Mouse (Mus musculus) E14TG2a.4 (cell line): ENCODE data around the gene Anks1b.

Experiments
- H3K27me3 ChIP-seq: 2 replicates; pipeline ENCODE4 v1.6.1; 2014; ENCODE audit warnings: low read length, control low read depth; ENCODE audit not compliant: insufficient read depth
- H3K36me3 ChIP-seq: 2 replicates; pipeline ENCODE4 v1.6.1; 2014; ENCODE audit warnings: low read length, control low read depth; ENCODE audit not compliant: insufficient read depth
- H3K4me1 ChIP-seq: replicated peaks from 2 replicates; pipeline ENCODE4 v1.6.1; 2014; ENCODE audit warnings: low read depth, low read length, control low read depth
- H3K4me3 ChIP-seq: replicated peaks from 2 replicates; pipeline ENCODE4 v1.5.1; 2014; ENCODE audit warnings: mild to moderate bottlenecking, low read length
- H3K9me3 ChIP-seq: 2 replicates; pipeline ENCODE4 v1.6.1; 2014; ENCODE audit warnings: low read length, control low read depth
- CTCF ChIP-seq: conservative IDR thresholded peaks from 2 replicates; pipeline ENCODE4 v1.5.1; 2014; ENCODE audit warnings: low read length
- NANOG ChIP-seq: IDR thresholded peaks from 2 replicates; pipeline ENCODE4 v1.6.1; 2014; ENCODE audit warnings: borderline replicate concordance, low read length, mixed read lengths
- POU5F1 ChIP-seq: IDR thresholded peaks from 2 replicates; pipeline ENCODE4 v1.6.1; 2014; ENCODE audit warnings: low read length, borderline replicate concordance

Anks1b gene

GRCm38 (mm10) chr10:90144444-90144843 lies 271.1 kb downstream of the Anks1b start:
- H3K4me1 ChIP-seq, result no peaks in the 10 kb centered on the region
- H3K4me3 ChIP-seq, result no peak overlapping the region
- H3K36me3 ChIP-seq, result no peaks in the 10 kb centered on the region
- H3K27me3 ChIP-seq, result no peaks in the 10 kb centered on the region
- peaks cover 7% of the 10 kb centered on the region for H3K9me3 ChIP-seq
- TF ChIP-seq CTCF (no peak), NANOG (no peak), POU5F1 (no peak)

DNA sequence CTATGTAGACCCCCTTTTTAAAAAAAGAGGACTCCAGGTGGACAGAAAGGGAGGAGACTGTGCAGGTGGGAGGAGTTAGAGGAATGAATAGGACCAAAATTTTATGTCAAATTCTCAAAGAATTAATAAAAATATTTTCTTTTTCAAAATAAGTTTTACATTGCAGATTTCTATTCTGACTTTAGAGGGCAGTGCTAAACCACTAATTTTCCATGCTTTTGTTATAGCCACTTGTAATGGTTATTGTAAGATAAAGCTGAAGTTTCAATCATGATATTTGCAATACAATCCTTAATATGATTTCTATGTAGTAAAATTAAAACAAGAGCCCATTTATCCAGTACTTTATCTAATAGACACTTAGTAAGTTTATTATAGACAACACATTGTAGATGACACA lies 278.2 kb downstream of the Anks1b start:
- Histone ChIP-seq H3K36me3 (no peaks in the 10 kb centered on the region), H3K27me3 (no peaks in the 10 kb centered on the region), H3K4me1 (no peaks in the 10 kb centered on the region), H3K4me3 (no peak overlapping the region), H3K9me3 (peaks cover 11% of the 10 kb centered on the region)
- TF ChIP-seq NANOG (no peak), POU5F1 (no peak), CTCF (no peak)

- Histone ChIP-seq H3K4me3 (no peak overlapping the region), H3K4me1 (no peaks in the 10 kb centered on the region), H3K36me3 (no peaks in the 10 kb centered on the region), H3K27me3 (no peaks in the 10 kb centered on the region), H3K9me3 (no peaks in the 10 kb centered on the region)
- TF ChIP-seq POU5F1, result no peak
- no peak for TF ChIP-seq CTCF
- TF ChIP-seq NANOG, result no peak
These were observed 296.8 kb downstream of the Anks1b start for GRCm38 (mm10) chr10:90169941-90170580.

DNA sequence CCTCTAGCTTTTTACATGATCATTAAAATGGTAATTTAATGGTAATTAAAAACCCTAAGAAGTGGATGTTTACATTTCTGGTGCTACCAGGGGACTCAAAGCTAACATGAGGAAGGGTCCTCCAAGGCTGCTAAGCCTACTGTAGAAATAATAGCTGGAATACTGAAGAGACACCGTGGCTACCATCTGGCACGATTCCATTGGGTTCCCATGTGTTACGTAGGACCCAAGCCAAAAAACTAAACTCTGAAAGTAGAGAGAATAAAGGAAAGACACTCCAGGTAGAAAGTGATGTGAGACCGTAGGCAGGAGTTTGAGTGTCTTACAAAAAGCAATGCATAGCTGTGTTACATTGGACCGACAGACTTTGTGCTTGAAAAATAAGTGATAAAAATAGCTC lies 317.1 kb downstream of the Anks1b start:
- Histone ChIP-seq H3K4me3 (no peak overlapping the region), H3K36me3 (no peaks in the 10 kb centered on the region), H3K9me3 (no peaks in the 10 kb centered on the region), H3K4me1 (peaks cover 6% of the 10 kb centered on the region), H3K27me3 (no peaks in the 10 kb centered on the region)
- no peak for TF ChIP-seq CTCF
- TF ChIP-seq POU5F1, result no peak

- Histone ChIP-seq H3K36me3 (no peaks in the 10 kb centered on the region), H3K9me3 (no peaks in the 10 kb centered on the region), H3K4me1 (no peaks in the 10 kb centered on the region), H3K4me3 (no peak overlapping the region), H3K27me3 (no peaks in the 10 kb centered on the region)
- TF ChIP-seq CTCF (no peak), POU5F1 (no peak), NANOG (no peak)
These were observed 323.6 kb downstream of the Anks1b start for GRCm38 (mm10) chr10:90196936-90197335.

GRCm38 (mm10) chr10:90210044-90210443 lies 336.7 kb downstream of the Anks1b start:
- Histone ChIP-seq H3K4me1 (no peaks in the 10 kb centered on the region), H3K27me3 (no peaks in the 10 kb centered on the region)
- TF ChIP-seq CTCF (no peak), POU5F1 (no peak), NANOG (no peak)

DNA sequence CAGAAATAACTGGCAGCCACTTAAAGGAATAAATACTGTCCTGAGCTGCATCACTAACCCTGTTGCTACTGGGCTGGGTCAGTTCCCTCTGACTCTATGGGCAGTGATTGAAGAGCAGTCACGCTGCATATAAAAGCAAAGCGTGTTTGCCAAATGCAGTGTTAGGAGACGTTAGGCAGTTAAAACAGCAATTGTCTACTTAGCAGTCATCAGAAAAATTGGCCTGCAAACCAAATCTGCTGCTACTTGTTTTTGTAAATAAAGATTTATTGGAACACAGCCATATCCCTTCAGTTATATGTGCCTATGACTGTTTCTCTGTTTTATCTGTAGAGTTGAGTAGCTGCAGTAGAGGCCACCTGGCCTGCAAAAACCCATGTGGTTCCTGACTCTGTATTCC lies 347.2 kb downstream of the Anks1b start:
- no peaks in the 10 kb centered on the region for H3K27me3 ChIP-seq
- no peak overlapping the region for H3K4me3 ChIP-seq
- no peaks in the 10 kb centered on the region for H3K36me3 ChIP-seq
- no peak for TF ChIP-seq CTCF
- no peak for TF ChIP-seq NANOG
- TF ChIP-seq POU5F1, result no peak
- no peaks in the 10 kb centered on the region for H3K4me1 ChIP-seq
- H3K9me3 ChIP-seq, result no peaks in the 10 kb centered on the region

More at GRCm38 (mm10) chr10:90210044-90210443, 336.7 kb downstream of the Anks1b start:
- H3K36me3 ChIP-seq, result no peaks in the 10 kb centered on the region
- H3K9me3 ChIP-seq, result no peaks in the 10 kb centered on the region
- H3K4me3 ChIP-seq, result no peak overlapping the region

DNA sequence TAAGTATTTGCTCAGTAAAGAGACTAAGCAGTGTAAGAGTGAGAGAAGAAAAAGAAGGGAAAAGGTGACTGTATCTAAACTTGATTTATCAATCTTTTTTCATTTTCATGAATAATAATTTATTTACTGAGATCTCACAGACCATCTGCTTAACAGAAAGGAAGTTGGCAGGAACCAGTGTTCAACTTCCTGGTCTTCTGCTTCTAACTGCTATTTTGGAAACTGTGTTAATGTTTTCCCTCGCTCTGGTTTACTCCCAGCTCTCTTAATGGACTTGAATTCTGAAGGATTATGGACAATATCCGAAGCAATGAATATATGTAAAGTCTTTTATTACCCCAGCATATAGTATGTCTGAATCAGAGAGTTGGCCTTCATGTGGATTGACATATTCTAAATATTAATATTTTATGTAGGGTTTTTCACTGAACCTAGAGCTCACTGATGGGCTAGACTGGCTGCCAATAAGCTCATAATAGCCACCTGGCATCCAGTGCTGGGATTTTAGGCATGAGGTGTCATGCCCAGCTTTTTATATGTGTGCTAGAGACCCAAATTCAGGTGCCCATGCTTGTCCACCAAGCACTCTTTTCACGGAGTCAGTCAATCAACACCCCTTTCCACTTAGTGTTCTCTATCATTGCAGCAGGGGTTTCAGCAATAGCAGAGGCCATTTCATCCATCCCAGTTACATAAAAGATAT lies 349.6 kb downstream of the Anks1b start:
- no peaks in the 10 kb centered on the region for H3K9me3 ChIP-seq
- H3K4me3 ChIP-seq, result no peak overlapping the region
- no peaks in the 10 kb centered on the region for H3K4me1 ChIP-seq
- no peaks in the 10 kb centered on the region for H3K36me3 ChIP-seq
- TF ChIP-seq CTCF (no peak), POU5F1 (no peak), NANOG (no peak)
- H3K27me3 ChIP-seq, result no peaks in the 10 kb centered on the region
